Mouse (Mus musculus) megakaryocyte, embryonic 14.5 days (primary cell): ENCODE measurements around the gene Cstad.

Experiments
- FLI1 ChIP-seq: IDR thresholded peaks from 2 replicates; pipeline ENCODE4 v1.6.1; 2012; ENCODE audit warnings: low read length, inconsistent platforms, mixed read lengths
- GATA1 ChIP-seq: IDR thresholded peaks from 3 replicates; pipeline ENCODE4 v1.6.1; 2012; ENCODE audit warnings: mixed read lengths, low read length, inconsistent platforms, borderline replicate concordance

GRCm38 (mm10) chr2:30636266-30636671 lies 41.4 kb downstream of the Cstad start:
- no peak for TF ChIP-seq GATA1
- no peak for TF ChIP-seq FLI1
